Mouse (Mus musculus) forebrain, postnatal 0 days (tissue): ENCODE measurements around the gene Matn3. TPM values are rescaled to one million over a fixed set of nuclear protein-coding genes. Genes with fewer than 3 reads are reported as not detected.
A peak's percentile ranks its signal among the peaks of the same experiment; 100 is the strongest.

Experiments
- ATAC-seq: fragments of 200-750 bp; cut with Nextera tagmentation; 2 replicates; pipeline ENCODE4 v1.8.0; 2017; ENCODE audit warnings: mild to moderate bottlenecking, moderate library complexity
- DNase-seq: peaks from one replicate; pipeline ENCODE4 v3.0.0-alpha.2; 2015
- H3K27ac ChIP-seq: fragments of 300-500 bp; sonication (generic); 2 replicates; pipeline ENCODE4 v1.5.1; 2014; ENCODE audit warnings: low read depth, mild to moderate bottlenecking, antibody characterized with exemption, low read length, moderate library complexity, mixed read lengths
- H3K27me3 ChIP-seq: fragments of 300-500 bp; sonication (generic); 2 replicates; pipeline ENCODE4 v1.6.1; 2014; ENCODE audit warnings: mild to moderate bottlenecking, low read length, mixed read lengths; ENCODE audit not compliant: insufficient read depth
- H3K36me3 ChIP-seq: fragments of 300-500 bp; sonication (generic); 2 replicates; pipeline ENCODE4 v1.6.1; 2014; ENCODE audit warnings: mild to moderate bottlenecking, moderate library complexity; ENCODE audit not compliant: insufficient read depth
- H3K4me1 ChIP-seq: fragments of 300-500 bp; sonication (generic); 2 replicates; pipeline ENCODE4 v1.6.1; 2014; ENCODE audit warnings: antibody characterized with exemption; ENCODE audit not compliant: insufficient read depth
- H3K4me2 ChIP-seq: fragments of 300-500 bp; sonication (generic); 2 replicates; pipeline ENCODE4 v1.6.1; 2014; ENCODE audit warnings: low read depth, mild to moderate bottlenecking, moderate library complexity
- H3K4me3 ChIP-seq: fragments of 300-500 bp; sonication (generic); 2 replicates; pipeline ENCODE4 v1.5.1; 2014; ENCODE audit warnings: low read depth, low read length, mixed read lengths
- H3K9ac ChIP-seq: fragments of 300-500 bp; sonication (generic); 2 replicates; pipeline ENCODE4 v1.6.1; 2014; ENCODE audit warnings: mild to moderate bottlenecking
- H3K9me3 ChIP-seq: fragments of 300-500 bp; sonication (generic); 2 replicates; pipeline ENCODE4 v1.6.1; 2016; ENCODE audit warnings: low read length
- CTCF ChIP-seq: sonication (generic); IDR thresholded peaks from 2 replicates; pipeline ENCODE4 v1.5.1; 2016; ENCODE audit warnings: antibody characterized with exemption, control low read depth, low read depth
- WGBS: fragments of 180-500 bp; shearing (Covaris S2); extraction: QIAGEN DNeasy Blood & Tissue Kit; methylation state at CpG from one replicate; pipeline ENCODE4 v1.1.7; 2014; 5-methylcytosine and 5-hydroxymethylcytosine counted together
- polyA plus RNA-seq: library from polyadenylated mRNA; unstranded; fragments of >200 nt; fragmentation: Nextera tagmentation; extraction: Ambion mirVana; gene quantifications from 2 replicates; pipeline ENCODE4 v1.2.1, GENCODE M21; 2015
- total RNA-seq: library from RNA; depleted of rRNA; stranded (reverse); fragments of >200 nt; gene quantifications from 2 replicates; pipeline ENCODE4 v1.2.3, GENCODE M21; 2014; rRNA removed

Matn3 gene
- total RNA-seq (0.15 and 0.57 TPM in 2 replicates), polyA plus RNA-seq (0.15 and 0.18 TPM in 2 replicates)

DNA sequence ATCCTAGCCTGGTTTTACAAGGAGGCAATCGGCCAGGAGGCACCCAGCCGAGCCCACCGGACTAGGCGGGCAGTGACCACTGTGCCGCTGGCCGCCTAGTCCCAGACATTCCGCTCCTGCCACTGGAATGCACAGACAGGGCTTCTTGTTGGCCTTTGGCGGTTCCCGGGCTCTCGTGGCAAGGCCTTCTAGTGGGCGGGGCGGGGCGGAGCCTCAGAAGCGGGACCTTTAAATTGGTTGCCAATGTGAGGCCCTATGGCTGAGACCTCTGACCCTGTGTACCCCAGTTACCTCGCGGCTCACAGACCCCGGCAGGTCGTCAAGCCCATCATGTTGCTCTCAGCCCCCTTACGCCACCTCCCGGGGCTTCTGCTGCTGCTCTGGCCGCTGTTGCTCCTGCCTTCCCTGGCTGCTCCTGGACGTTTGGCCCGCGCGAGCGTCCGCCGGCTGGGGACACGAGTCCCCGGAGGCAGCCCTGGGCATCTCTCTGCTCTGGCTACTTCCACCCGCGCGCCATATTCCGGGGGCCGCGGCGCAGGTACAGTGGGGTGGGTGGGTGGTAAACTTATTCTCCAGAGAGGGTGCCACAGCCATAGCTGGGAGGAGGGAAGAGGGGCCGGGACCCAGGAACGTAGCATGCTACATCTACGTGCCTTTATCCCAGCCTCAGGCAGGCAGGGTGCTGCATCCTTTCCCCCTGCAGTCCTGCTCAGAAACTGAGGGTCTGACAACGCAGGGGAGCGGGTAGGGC is at the start of gene Matn3:
TSS of gene Matn3 (plus strand) at position 216 of the 751 bp plus-strand sequence.
- H3K9me3 ChIP-seq: no peaks in the 10 kb centered on the region
- peak; percentile 62 for ATAC-seq
- WGBS: 4% methylated on average over 42 of the region's 42 CpGs

DNA sequence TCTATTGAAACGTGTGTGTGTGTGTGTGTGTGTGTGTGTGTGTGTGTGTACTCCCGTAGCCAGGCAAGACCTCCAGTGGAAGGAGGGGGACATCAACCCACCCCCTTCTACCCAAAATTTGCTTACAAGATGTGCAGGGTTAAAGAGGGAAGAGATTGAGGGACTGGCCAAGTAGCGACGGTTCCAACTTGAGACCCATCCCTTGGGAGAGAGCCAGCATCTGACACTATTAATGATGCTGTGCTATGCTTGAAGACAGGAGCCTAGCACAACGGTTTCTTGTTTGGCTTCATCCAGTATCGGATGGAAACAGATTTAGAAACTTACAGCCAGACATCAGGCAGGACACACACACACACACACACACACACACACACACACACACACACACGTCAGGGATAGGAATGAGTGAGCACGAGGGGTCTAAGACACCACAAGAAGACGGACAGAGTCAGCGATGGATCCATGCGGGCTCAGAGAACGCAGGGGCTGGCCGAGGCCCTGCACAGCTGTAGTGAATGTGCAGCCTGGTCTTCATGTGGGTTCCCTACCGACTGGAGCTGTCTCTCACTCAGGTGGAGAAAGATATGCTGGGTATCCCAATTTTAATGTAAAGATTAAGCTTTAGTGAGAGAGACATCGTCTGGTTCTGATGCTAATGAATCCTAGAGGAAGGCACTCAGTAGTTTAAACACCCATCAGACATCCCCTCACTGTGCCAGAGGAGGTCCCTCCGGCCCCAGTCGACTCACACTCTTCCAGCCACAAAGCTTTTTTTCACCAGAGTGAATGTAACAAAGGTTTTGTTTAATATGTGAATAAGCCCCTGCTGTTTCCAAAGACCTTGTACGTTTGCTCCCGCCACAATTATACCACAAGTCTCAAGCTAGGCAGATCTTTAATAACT is 48.6 kb upstream of the Matn3 start:
- no peaks in the 10 kb centered on the region for H3K36me3 ChIP-seq
- no peaks in the 10 kb centered on the region for H3K4me1 ChIP-seq
- no peak overlapping the region for H3K4me2 ChIP-seq
- DNase-seq (peak; percentile 17), ATAC-seq (peak; percentile 74)
- H3K9ac ChIP-seq: no peak overlapping the region
- no peaks in the 10 kb centered on the region for H3K27me3 ChIP-seq
- H3K27ac ChIP-seq: peak overlapping the region; percentile 1; the same call in 1 of the 2 replicates
- H3K4me3 ChIP-seq: no peak overlapping the region
- TF ChIP-seq CTCF: no peak
- no peaks in the 10 kb centered on the region for H3K9me3 ChIP-seq
- 32% methylated on average over 19 of the region's 19 CpGs for WGBS

More for the DNA sequence above, at the start of gene Matn3:
- Histone ChIP-seq H3K9ac (peak within 1 kb of the TSS; percentile 46), H3K36me3 (no peaks in the 10 kb centered on the region), H3K27ac (no peak within 1 kb of the TSS), H3K4me1 (no peaks in the 10 kb centered on the region), H3K4me3 (peak within 1 kb of the TSS; percentile 43), H3K4me2 (peak within 1 kb of the TSS; percentile 99), H3K27me3 (0 out of 2 replicates have a peak, but pooled peaks cover 5% of the 10 kb centered on the region)
- peak; percentile 18 for DNase-seq
- TF ChIP-seq CTCF: peak; percentile 31; the same call in 1 of the 2 replicates

DNA sequence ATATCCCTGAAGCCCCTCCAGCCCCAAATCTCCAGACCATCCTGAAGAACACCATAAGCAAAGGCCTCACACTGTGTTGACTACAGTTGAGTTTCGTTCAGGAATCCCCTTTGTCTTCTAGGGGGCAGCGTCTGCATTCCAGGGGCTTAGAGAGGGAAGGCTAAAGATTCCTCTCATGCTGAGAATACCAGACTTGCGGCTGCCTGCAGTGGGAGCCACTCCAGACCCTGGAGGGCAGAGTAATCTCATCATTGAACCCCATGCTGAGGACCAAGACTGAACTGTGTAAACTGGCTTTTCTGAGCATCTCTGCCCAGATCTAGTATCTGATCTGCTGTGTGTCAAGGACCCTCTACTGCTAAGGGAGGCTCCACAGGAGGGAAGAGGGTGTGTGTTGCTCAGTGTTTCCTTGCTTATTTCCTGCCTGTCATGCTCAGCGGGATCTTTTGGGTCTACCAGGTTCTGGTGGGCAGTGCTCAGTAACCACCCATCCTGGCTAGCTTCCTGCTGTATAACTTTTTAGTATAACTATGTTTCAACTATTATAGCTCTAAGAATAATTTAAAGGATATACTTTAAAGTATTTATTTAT is 47.5 kb upstream of the Matn3 start:
- Histone ChIP-seq H3K36me3 (no peaks in the 10 kb centered on the region), H3K4me1 (no peaks in the 10 kb centered on the region), H3K4me3 (no peak overlapping the region), H3K27ac (no peak overlapping the region), H3K9ac (no peak overlapping the region), H3K27me3 (no peaks in the 10 kb centered on the region), H3K4me2 (no peak overlapping the region), H3K9me3 (no peaks in the 10 kb centered on the region)
- TF ChIP-seq CTCF: no peak
- 26% methylated on average over 4 of the region's 4 CpGs for WGBS
- DNase-seq (no peak), ATAC-seq (no peak)

DNA sequence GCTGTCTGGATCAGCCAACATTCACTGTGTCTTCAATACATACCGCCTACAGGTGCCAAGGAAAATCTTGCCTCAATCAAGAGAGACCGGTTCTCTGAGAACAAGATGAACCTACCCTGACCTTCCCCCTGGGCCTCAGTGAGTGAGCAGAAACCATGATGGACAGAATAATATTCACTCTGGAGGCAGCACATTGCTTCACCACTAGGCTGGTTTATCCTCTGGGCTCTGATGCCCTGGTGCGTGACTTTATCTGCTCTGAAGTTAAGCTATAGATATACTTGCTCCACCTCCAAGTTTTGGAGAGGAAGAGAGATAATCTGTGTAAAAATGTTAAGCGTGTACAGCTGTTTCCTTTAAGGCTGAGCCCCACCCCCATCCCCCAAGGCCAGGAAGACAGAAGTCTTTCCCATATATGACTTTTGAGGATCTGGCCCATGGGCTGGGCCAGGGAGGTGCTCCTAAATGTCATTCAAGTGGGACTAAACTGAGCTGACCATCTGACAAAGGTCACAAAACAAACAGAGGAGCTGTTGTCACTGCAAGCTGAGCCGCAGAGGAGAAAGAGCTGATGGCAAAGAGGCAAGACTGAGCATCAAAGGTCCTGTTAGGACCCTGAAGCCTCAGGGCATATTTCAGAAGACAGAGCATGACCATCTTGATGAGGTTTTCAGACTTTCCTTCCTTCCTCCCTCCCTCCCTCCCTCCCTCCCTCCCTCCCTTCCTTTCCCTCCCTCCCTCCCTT is 46.6 kb upstream of the Matn3 start:
- Histone ChIP-seq H3K27ac (no peak overlapping the region), H3K4me3 (no peak overlapping the region), H3K9me3 (no peaks in the 10 kb centered on the region), H3K27me3 (no peaks in the 10 kb centered on the region), H3K4me2 (no peak overlapping the region), H3K9ac (no peak overlapping the region), H3K36me3 (no peaks in the 10 kb centered on the region), H3K4me1 (no peaks in the 10 kb centered on the region)
- WGBS: 65% methylated on average over 5 of the region's 5 CpGs
- ATAC-seq: no peak
- no peak for DNase-seq
- no peak for TF ChIP-seq CTCF

DNA sequence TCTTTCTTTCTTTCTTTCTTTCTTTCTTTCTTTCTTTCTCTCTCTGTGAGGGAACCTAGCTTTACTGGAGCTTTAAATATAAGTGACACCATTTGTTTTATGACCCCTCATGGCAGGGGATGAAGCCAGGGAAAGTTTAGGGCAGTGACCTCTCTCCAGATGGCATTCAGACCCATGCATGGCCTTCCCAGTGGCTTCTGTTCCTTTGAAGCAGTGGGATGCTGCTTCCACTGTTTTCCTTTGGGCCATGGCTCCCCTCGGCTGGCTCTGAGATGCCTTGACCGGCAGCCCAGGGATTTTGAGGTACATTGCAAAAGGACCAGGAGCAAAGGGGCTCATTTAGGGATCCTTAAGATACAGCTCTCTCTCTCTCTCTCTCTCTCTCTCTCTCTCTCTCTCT is 45.8 kb upstream of the Matn3 start:
- Histone ChIP-seq H3K4me3 (no peak overlapping the region), H3K36me3 (no peaks in the 10 kb centered on the region), H3K4me2 (no peak overlapping the region), H3K9ac (no peak overlapping the region), H3K9me3 (no peaks in the 10 kb centered on the region), H3K4me1 (no peaks in the 10 kb centered on the region), H3K27ac (no peak overlapping the region), H3K27me3 (no peaks in the 10 kb centered on the region)
- ATAC-seq: no peak
- DNase-seq: no peak
- TF ChIP-seq CTCF: no peak
- 21% methylated on average over 2 of the region's 2 CpGs for WGBS

DNA sequence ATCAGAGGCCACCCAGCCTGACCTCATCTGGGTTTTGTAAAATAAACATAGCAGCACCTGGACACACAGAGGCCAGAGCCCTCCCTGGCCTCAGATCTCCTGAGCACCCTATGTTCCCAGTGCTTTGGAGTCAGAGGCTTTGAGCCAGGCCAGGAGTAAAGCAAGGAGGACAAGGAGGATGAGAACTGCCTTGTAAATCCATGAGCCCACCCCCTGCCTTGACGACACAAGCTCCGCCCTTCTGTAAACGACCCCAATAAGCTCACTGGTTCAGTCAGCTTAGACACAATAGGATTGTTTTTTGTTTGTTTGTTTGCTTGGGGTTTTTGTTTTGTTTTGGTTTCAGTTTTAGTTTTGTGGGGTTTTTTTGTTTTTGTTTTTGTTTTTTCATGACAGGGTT is 45.2 kb upstream of the Matn3 start:
- no peak overlapping the region for H3K9ac ChIP-seq
- H3K4me3 ChIP-seq: no peak overlapping the region
- ATAC-seq: no peak
- no peak for TF ChIP-seq CTCF
- WGBS: 31% methylated on average over 3 of the region's 3 CpGs
- DNase-seq: no peak
- H3K9me3 ChIP-seq: no peaks in the 10 kb centered on the region
- H3K4me2 ChIP-seq: no peak overlapping the region
- no peaks in the 10 kb centered on the region for H3K4me1 ChIP-seq
- no peaks in the 10 kb centered on the region for H3K36me3 ChIP-seq
- H3K27ac ChIP-seq: no peak overlapping the region
- no peaks in the 10 kb centered on the region for H3K27me3 ChIP-seq
